ENCODE assay signal across 16 mouse cellular contexts in the genomic region with DNA sequence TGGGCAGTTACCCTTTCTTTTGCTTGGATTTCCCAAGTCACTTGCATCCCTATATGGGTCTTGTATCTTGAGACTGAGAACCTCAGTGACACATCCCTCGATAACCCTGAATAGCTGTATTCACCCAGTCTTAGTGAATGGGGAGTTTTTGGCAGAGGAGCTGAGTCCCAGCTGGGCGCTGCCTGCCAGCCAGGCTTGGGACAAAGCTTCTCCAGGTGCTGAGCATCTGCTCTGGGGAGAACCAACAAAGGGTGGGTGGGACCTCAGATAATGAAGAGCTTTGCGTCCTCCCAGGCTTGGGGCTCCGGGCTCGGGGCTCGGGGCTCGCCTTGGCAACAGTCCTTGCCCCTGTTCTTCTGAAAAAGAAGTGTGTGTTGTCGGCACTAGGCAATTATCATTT.
A peak's percentile ranks its signal among the peaks of the same experiment; 100 is the strongest.
DNase-seq lines count a peak whose midpoint lies in the region; ATAC-seq lines count a peak whose summit lies in the region.
"Had no signal": no experiment of that assay in that cellular context is flagged by ENCODE, and none has a peak within 500 bp of the region (broad histone marks: within the 10 kb centered on the region; RNA-seq: fewer than 3 reads in every experiment).

No protein-coding gene starts in this region.

- H3K27ac ChIP-seq in hindbrain, embryonic 12.5 days: no peak overlapping the region
- H3K27ac ChIP-seq: embryonic facial prominence, embryonic 15.5 days; liver, embryonic 14.5 days; macrophage had no signal

- H3K4me3 ChIP-seq in hindbrain, embryonic 12.5 days: no peak overlapping the region
- H3K4me3 ChIP-seq: embryonic facial prominence, embryonic 15.5 days; heart, embryonic 12.5 days had no signal

- 20% methylated on average over 8 of the region's 8 CpGs for WGBS in hindbrain, embryonic 12.5 days

- H3K4me1 ChIP-seq in hindbrain, embryonic 12.5 days: peaks cover 14% of the 10 kb centered on the region
- H3K4me1 ChIP-seq: embryonic facial prominence, embryonic 15.5 days; heart, embryonic 12.5 days had no signal

- H3K4me2 ChIP-seq in hindbrain, embryonic 12.5 days (replicated peaks): no peak overlapping the region
- H3K4me2 ChIP-seq: embryonic facial prominence, embryonic 15.5 days; heart, embryonic 12.5 days had no signal

- intact Hi-C loops in heart, postnatal 10 days (cut with DNase I): no loop called here

- H3K9ac ChIP-seq in hindbrain, embryonic 12.5 days: no peak overlapping the region
- H3K9ac ChIP-seq: embryonic facial prominence, embryonic 15.5 days; heart, embryonic 12.5 days; liver, embryonic 14.5 days had no signal

- no peaks in the 10 kb centered on the region for H3K36me3 ChIP-seq in hindbrain, embryonic 12.5 days
- H3K36me3 ChIP-seq: embryonic facial prominence, embryonic 15.5 days; heart, embryonic 12.5 days had no signal

- H3K27me3 ChIP-seq in hindbrain, embryonic 12.5 days: no peaks in the 10 kb centered on the region; the same call in 1 of the 2 replicates
- H3K27me3 ChIP-seq: CH12.LX; embryonic facial prominence, embryonic 15.5 days; heart, embryonic 12.5 days; Patski had no signal

- peak; percentile 63 for ATAC-seq in hindbrain, embryonic 12.5 days (ENCODE audit: low FRiP score)
- ATAC-seq: Patski had no signal

- peak; percentile 39 to 45 for DNase-seq in layer of hippocampus, postnatal 14 days (ENCODE audit: low spot score in 2 of 2)
- no peak for DNase-seq in layer of hippocampus, postnatal 25 days (ENCODE audit: extremely low spot score in 1 of 2, low spot score in 1 of 2)
- peak; percentile 21 for DNase-seq in right cerebral cortex, postnatal 4 days
- DNase-seq in right cerebral cortex, postnatal 14 days: no peak
- peak; percentile 50 for DNase-seq in retina, postnatal 1 day
- no peak for DNase-seq in adrenal gland, postnatal 36 days
- DNase-seq in heart, postnatal 10 days: no peak
- DNase-seq: adrenal gland, adult 2 months; kidney, postnatal 10 days had no signal

- no peaks in the 10 kb centered on the region for H3K9me3 ChIP-seq in hindbrain, embryonic 12.5 days (replicated peaks)
- H3K9me3 ChIP-seq: embryonic facial prominence, embryonic 15.5 days; heart, embryonic 12.5 days had no signal

Comparison
In these comparisons a context has a peak if more than half of its experiments do, and no peak if none do; other contexts are left out.
1. DNase-seq: peak in layer of hippocampus, postnatal 14 days (2 of 2), right cerebral cortex, postnatal 4 days (single experiment) and retina, postnatal 1 day (single experiment); none in layer of hippocampus, postnatal 25 days (0 of 2), right cerebral cortex, postnatal 14 days (single experiment), adrenal gland, postnatal 36 days (0 of 2) and heart, postnatal 10 days (0 of 2).